Mouse (Mus musculus): Measurements from ENCODE around the gene Arl6.

The Arl6 gene

GRCm38 (mm10) chr16:59639102-59639691, at the start of gene Arl6:
Gene Arl6 (minus strand): TSS chr16:59639391.
- ChIA-PET POLR2A (interaction anchor here in 3 of 4 experiments (0.6 to 3.3 kb wide), 11 partner anchors 11 to 167 kb away, joined by 3 to 12 read pairs (median 3); partner anchors contain the start of genes Riox2 (in 2 of the 3) and Crybg3 (in 1 of the 3)), CTCF (interaction anchor here in 3 of 4 experiments (0.7 to 1.2 kb wide), 3 partner anchors 22 to 190 kb away, joined by 4 to 6 read pairs (median 4); no protein-coding TSS in a partner anchor)

GRCm38 (mm10) chr16:59685135-59685534, 45.9 kb upstream of the Arl6 start:
- CTCF ChIA-PET: interaction anchor here in 1 of 4 experiments (0.5 kb wide), 1 partner anchor 161 kb away, joined by 6 read pairs; no protein-coding TSS in a partner anchor
- POLR2A ChIA-PET: no interaction called here

GRCm38 (mm10) chr16:59683434-59683833, 44.2 kb upstream of the Arl6 start:
- ChIA-PET POLR2A (no interaction called here), CTCF (interaction anchor here in 1 of 4 experiments (0.9 kb wide), 1 partner anchor 163 kb away, joined by 4 read pairs; no protein-coding TSS in a partner anchor)

GRCm38 (mm10) chr16:59682216-59682891, 43.2 kb upstream of the Arl6 start:
- ChIA-PET CTCF (interaction anchor here in 1 of 4 experiments (0.7 kb wide), 1 partner anchor 428 kb away, joined by 4 read pairs; no protein-coding TSS in a partner anchor), POLR2A (no interaction called here)

- CTCF ChIA-PET: no interaction called here
- POLR2A ChIA-PET: no interaction called here
Measured at GRCm38 (mm10) chr16:59666938-59667337, 27.7 kb upstream of the Arl6 start.

- POLR2A ChIA-PET: no interaction called here
- CTCF ChIA-PET: interaction anchor here in 2 of 4 experiments (0.6 to 1.0 kb wide), 2 partner anchors 24 to 27 kb away, joined by 3 to 7 read pairs; no protein-coding TSS in a partner anchor
Measured at GRCm38 (mm10) chr16:59643766-59644165, 4.6 kb upstream of the Arl6 start.

- POLR2A ChIA-PET: interaction anchor here in 2 of 4 experiments (1.3 to 3.3 kb wide), 4 partner anchors 36 to 168 kb away, joined by 3 to 12 read pairs (median 6); partner anchors contain the start of gene Riox2 (in 2 of the 2)
- CTCF ChIA-PET: interaction anchor here in 1 of 4 experiments (1.2 kb wide), 1 partner anchor 191 kb away, joined by 4 read pairs; no protein-coding TSS in a partner anchor
Measured at GRCm38 (mm10) chr16:59639985-59640384, 794 bp upstream of the Arl6 start.

GRCm38 (mm10) chr16:59634598-59634997, 4.6 kb downstream of the Arl6 start:
- ChIA-PET POLR2A (interaction anchor here in 1 of 4 experiments (0.6 kb wide), 1 partner anchor 50 kb away, joined by 3 read pairs; no protein-coding TSS in a partner anchor), CTCF (no interaction called here)

- CTCF ChIA-PET: no interaction called here
- POLR2A ChIA-PET: no interaction called here
Measured at GRCm38 (mm10) chr16:59621554-59621953, 17.6 kb downstream of the Arl6 start.

- ChIA-PET POLR2A (interaction anchor here in 3 of 4 experiments (0.5 to 1.2 kb wide), 8 partner anchors 17 to 145 kb away, joined by 3 to 5 read pairs (median 4); partner anchors contain the start of genes Riox2 (in 2 of the 3) and Crybg3 (in 1 of the 3)), CTCF (interaction anchor here (0.6 to 2.0 kb wide), 22 partner anchors 10 to 1357 kb away, joined by 3 to 26 read pairs (median 4); partner anchors contain the start of genes Riox2 (in 2 of the 4), Arl6 (in 1 of the 4) and Crybg3 (in 1 of the 4))
Measured at GRCm38 (mm10) chr16:59617167-59617566, 22.0 kb downstream of the Arl6 start.

- ChIA-PET POLR2A (no interaction called here), CTCF (no interaction called here)
Measured at GRCm38 (mm10) chr16:59615675-59616074, 23.5 kb downstream of the Arl6 start.

- ChIA-PET POLR2A (interaction anchor here in 1 of 4 experiments (1.0 kb wide), 1 partner anchor 16 kb away, joined by 3 read pairs; no protein-coding TSS in a partner anchor), CTCF (no interaction called here)
Measured at GRCm38 (mm10) chr16:59610750-59611149, 28.4 kb downstream of the Arl6 start.

GRCm38 (mm10) chr16:59604078-59604781, 35.0 kb downstream of the Arl6 start:
- CTCF ChIA-PET: no interaction called here
- POLR2A ChIA-PET: no interaction called here

- POLR2A ChIA-PET: interaction anchor here in 3 of 4 experiments (0.6 to 1.4 kb wide), 5 partner anchors 16 to 128 kb away, joined by 3 read pairs; partner anchors contain the start of gene Arl6 (in 1 of the 3)
- CTCF ChIA-PET: interaction anchor here in 2 of 4 experiments (0.7 to 1.2 kb wide), 3 partner anchors 17 to 129 kb away, joined by 3 read pairs; partner anchors contain the start of gene Riox2 (in 1 of the 2)
Measured at GRCm38 (mm10) chr16:59600311-59601251, 38.6 kb downstream of the Arl6 start, which contains the start of gene Crybg3. Gene Crybg3 (minus strand): TSS chr16:59600979.

- ChIA-PET POLR2A (interaction anchor here in 3 of 4 experiments (0.6 to 1.4 kb wide), 6 partner anchors 17 to 666 kb away, joined by 3 to 4 read pairs (median 3); no protein-coding TSS in a partner anchor), CTCF (interaction anchor here in 1 of 4 experiments (0.6 to 0.7 kb wide), 2 partner anchors 88 to 548 kb away, joined by 3 to 4 read pairs; no protein-coding TSS in a partner anchor)
Measured at GRCm38 (mm10) chr16:59599411-59600265, 39.6 kb downstream of the Arl6 start.

GRCm38 (mm10) chr16:59598997-59599396, 40.2 kb downstream of the Arl6 start:
- ChIA-PET POLR2A (interaction anchor here in 1 of 4 experiments (0.7 kb wide), 1 partner anchor 666 kb away, joined by 3 read pairs; no protein-coding TSS in a partner anchor), CTCF (no interaction called here)

- ChIA-PET CTCF (no interaction called here), POLR2A (no interaction called here)
Measured at GRCm38 (mm10) chr16:59597256-59597655, 41.9 kb downstream of the Arl6 start.
